Mouse (Mus musculus): Measurements from ENCODE around the gene Rbpms2.

- no peak for TF ChIP-seq POLR2A (IDR thresholded peaks at IDR 0.05; ENCODE audit: borderline replicate concordance, insufficient read depth, low read length)
- TF ChIP-seq CTCF (IDR thresholded peaks at IDR 0.05; ENCODE audit: borderline replicate concordance, insufficient read depth, low read depth, low read length), result no peak
Observed at GRCm38 (mm10) chr9:65619311-65619710, 10.1 kb upstream of the Rbpms2 start.
